Mouse (Mus musculus) common myeloid progenitor, adult 5-6 weeks (primary cell): Measurements from ENCODE around the gene Orm1. TPM values are rescaled to one million over a fixed set of nuclear protein-coding genes. Genes with fewer than 3 reads are reported as not detected.

Experiments used
- ATAC-seq: replicated peaks from 2 replicates; pipeline ENCODE4 v1.8.0; 2016; ENCODE audit warnings: low read depth, mild to moderate bottlenecking, moderate TSS enrichment, inconsistent platforms; ENCODE audit not compliant: poor library complexity, severe bottlenecking
- total RNA-seq: library from RNA; stranded (forward); fragments of 200-1000, 187-1606 nt; gene quantifications from 2 replicates; pipeline ENCODE4 v1.2.3, GENCODE M21; 2017

Gene Orm1
- total RNA-seq, 1 experiment from 2014 or later, result 2.6 TPM

DNA sequence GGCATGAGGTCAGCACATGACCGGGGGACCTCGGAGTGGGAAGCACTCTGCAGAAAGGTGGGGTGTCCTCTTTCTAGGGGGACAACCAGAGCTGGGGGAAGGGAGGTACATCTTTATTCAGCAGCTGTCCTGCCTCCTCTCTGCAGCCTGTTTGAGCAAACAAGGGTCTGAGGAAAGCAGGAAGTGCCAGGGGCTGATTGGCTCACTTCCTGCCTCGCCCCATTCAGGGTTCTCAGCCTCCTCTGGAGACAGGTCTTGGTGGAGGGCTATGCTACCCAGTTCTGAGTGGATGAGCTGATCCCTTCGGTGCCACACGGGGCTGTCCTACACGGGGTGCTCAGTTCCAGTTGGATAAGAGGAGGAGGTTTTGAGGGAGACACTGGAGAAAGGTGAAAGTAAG lies 47.0 kb downstream of the Orm1 start:
- ATAC-seq, result peak; percentile 72

Other genes starting within 250 kb of the Orm1 start
- not detected in 2 replicates for gene Ambp, start 189.8 kb upstream of the Orm1 start, total RNA-seq
- not detected in 2 replicates for gene Kif12, start 172.4 kb upstream of the Orm1 start, total RNA-seq
- 0.23 TPM in 1 of 2 replicates, not detected in the other for gene Col27a1, start 130.6 kb upstream of the Orm1 start, total RNA-seq
- gene Orm3, start 11.6 kb downstream of the Orm1 start, total RNA-seq, result not detected in 2 replicates
- not detected in 2 replicates for gene Orm2, start 17.9 kb downstream of the Orm1 start, total RNA-seq
- 10.0 and 13.8 TPM in 2 replicates for gene Akna, start 58.8 kb downstream of the Orm1 start, total RNA-seq
- 0.97 and 4.7 TPM in 2 replicates for gene Whrn, start 151.4 kb downstream of the Orm1 start, total RNA-seq
- gene Atp6v1g1, start 200.2 kb downstream of the Orm1 start, total RNA-seq, result 75.4 and 77.0 TPM in 2 replicates
- gene Tmem268, start 214.2 kb downstream of the Orm1 start, total RNA-seq, result 14.9 and 33.9 TPM in 2 replicates